Mouse (Mus musculus) kidney, embryonic 14.5 days (tissue): ENCODE results near the gene Nhsl1. TPM values are rescaled to one million over a fixed set of nuclear protein-coding genes. Genes with fewer than 3 reads are reported as not detected.

Source experiments
- ATAC-seq: fragments of 200-750 bp; cut with Nextera tagmentation; 2 replicates; pipeline ENCODE4 v1.8.0; 2017; ENCODE audit warnings: moderate number of reproducible peaks, mild to moderate bottlenecking, moderate TSS enrichment, moderate library complexity; ENCODE audit not compliant: low FRiP score, low TSS enrichment
- H3K27ac ChIP-seq: fragments of 300-500 bp; sonication (generic); 2 replicates; pipeline ENCODE4 v1.5.1; 2014; ENCODE audit warnings: low read depth, mild to moderate bottlenecking, low read length, moderate library complexity, mixed read lengths
- H3K27me3 ChIP-seq: fragments of 300-500 bp; sonication (generic); 2 replicates; pipeline ENCODE4 v1.6.1; 2014; ENCODE audit warnings: mild to moderate bottlenecking, low read length; ENCODE audit not compliant: control insufficient read depth, insufficient read depth
- H3K36me3 ChIP-seq: fragments of 300-500 bp; sonication (generic); 2 replicates; pipeline ENCODE4 v1.6.1; 2014; ENCODE audit warnings: low read length, mixed read lengths; ENCODE audit not compliant: control insufficient read depth, insufficient read depth
- H3K4me1 ChIP-seq: fragments of 300-500 bp; sonication (generic); 2 replicates; pipeline ENCODE4 v1.6.1; 2014; ENCODE audit warnings: low read length, mixed read lengths; ENCODE audit not compliant: control insufficient read depth, insufficient read depth
- H3K4me2 ChIP-seq: fragments of 300-500 bp; sonication (generic); replicated peaks from 2 replicates; pipeline ENCODE4 v1.6.1; 2014; ENCODE audit warnings: low read depth, mild to moderate bottlenecking, low read length
- H3K4me3 ChIP-seq: fragments of 300-500 bp; sonication (generic); 2 replicates; pipeline ENCODE4 v1.5.1; 2014; ENCODE audit warnings: mild to moderate bottlenecking, low read length
- H3K9ac ChIP-seq: fragments of 300-500 bp; sonication (generic); 2 replicates; pipeline ENCODE4 v1.6.1; 2014; ENCODE audit warnings: low read depth, mild to moderate bottlenecking, low read length, moderate library complexity
- H3K9me3 ChIP-seq: fragments of 300-500 bp; sonication (generic); 2 replicates; pipeline ENCODE4 v1.6.1; 2016; ENCODE audit warnings: low read length; ENCODE audit not compliant: control insufficient read depth
- WGBS: fragments of 180-500 bp; shearing (Covaris S2); extraction: QIAGEN DNeasy Blood & Tissue Kit; methylation state at CpG from one replicate; pipeline ENCODE4 v1.1.7; 2014; 5-methylcytosine and 5-hydroxymethylcytosine counted together
- polyA plus RNA-seq: library from polyadenylated mRNA; unstranded; fragments of >200 nt; fragmentation: Nextera tagmentation; extraction: Ambion mirVana; gene quantifications from 2 replicates; pipeline ENCODE4 v1.2.1, GENCODE M21; 2014

Gene Nhsl1
- polyA plus RNA-seq, 1 experiment from 2014 or later, result 11.9 TPM

- no peak for ATAC-seq
- 87% methylated on average over 2 of the region's 2 CpGs for WGBS
Measured at GRCm38 (mm10) chr10:18384766-18385165, 66.0 kb downstream of the Nhsl1 start.

GRCm38 (mm10) chr10:18386224-18386623 lies 67.4 kb downstream of the Nhsl1 start:
- no peak for ATAC-seq
- no peaks in the 10 kb centered on the region for H3K36me3 ChIP-seq
- H3K4me3 ChIP-seq, result no peak overlapping the region
- no peak overlapping the region for H3K9ac ChIP-seq
- no peak overlapping the region for H3K4me2 ChIP-seq
- no peaks in the 10 kb centered on the region for H3K27me3 ChIP-seq
- 49% methylated on average over 7 of the region's 7 CpGs for WGBS
- H3K9me3 ChIP-seq, result no peaks in the 10 kb centered on the region
- H3K4me1 ChIP-seq, result 0 out of 2 replicates have a peak, but pooled peaks cover 3% of the 10 kb centered on the region
- no peak overlapping the region for H3K27ac ChIP-seq

More at GRCm38 (mm10) chr10:18384766-18385165, 66.0 kb downstream of the Nhsl1 start:
- no peak overlapping the region for H3K4me2 ChIP-seq
- no peak overlapping the region for H3K9ac ChIP-seq
- no peaks in the 10 kb centered on the region for H3K27me3 ChIP-seq
- H3K27ac ChIP-seq, result no peak overlapping the region
- 0 out of 2 replicates have a peak, but pooled peaks cover 3% of the 10 kb centered on the region for H3K4me1 ChIP-seq
- H3K9me3 ChIP-seq, result no peaks in the 10 kb centered on the region
- no peak overlapping the region for H3K4me3 ChIP-seq
- no peaks in the 10 kb centered on the region for H3K36me3 ChIP-seq

GRCm38 (mm10) chr10:18388784-18389575 lies 70.2 kb downstream of the Nhsl1 start:
- peak; percentile 70 for ATAC-seq
- H3K27ac ChIP-seq, result no peak overlapping the region
- no peak overlapping the region; the same call in 1 of the 2 replicates for H3K4me2 ChIP-seq
- H3K9ac ChIP-seq, result no peak overlapping the region
- H3K36me3 ChIP-seq, result no peaks in the 10 kb centered on the region
- H3K9me3 ChIP-seq, result no peaks in the 10 kb centered on the region
- no peaks in the 10 kb centered on the region for H3K4me1 ChIP-seq
- 27% methylated on average over 10 of the region's 10 CpGs for WGBS
- H3K27me3 ChIP-seq, result no peaks in the 10 kb centered on the region
- H3K4me3 ChIP-seq, result no peak overlapping the region

- no peaks in the 10 kb centered on the region for H3K27me3 ChIP-seq
- no peaks in the 10 kb centered on the region for H3K9me3 ChIP-seq
- WGBS, result 84% methylated on average over 15 of the region's 15 CpGs
- H3K27ac ChIP-seq, result no peak overlapping the region
- no peaks in the 10 kb centered on the region for H3K4me1 ChIP-seq
- no peak overlapping the region for H3K9ac ChIP-seq
- no peak for ATAC-seq
- no peaks in the 10 kb centered on the region for H3K36me3 ChIP-seq
- no peak overlapping the region for H3K4me2 ChIP-seq
- no peak overlapping the region for H3K4me3 ChIP-seq
Measured at GRCm38 (mm10) chr10:18390004-18390403, 71.2 kb downstream of the Nhsl1 start.

- Histone ChIP-seq H3K36me3 (no peaks in the 10 kb centered on the region), H3K4me1 (no peaks in the 10 kb centered on the region), H3K27ac (no peak overlapping the region), H3K9ac (no peak overlapping the region), H3K4me3 (no peak overlapping the region), H3K27me3 (no peaks in the 10 kb centered on the region), H3K9me3 (no peaks in the 10 kb centered on the region), H3K4me2 (no peak overlapping the region)
- WGBS, result 46% methylated on average over 5 of the region's 5 CpGs
- no peak for ATAC-seq
Measured at GRCm38 (mm10) chr10:18391608-18392007, 72.8 kb downstream of the Nhsl1 start.

- no peak for ATAC-seq
- H3K27me3 ChIP-seq, result no peaks in the 10 kb centered on the region
- no peaks in the 10 kb centered on the region for H3K9me3 ChIP-seq
- H3K27ac ChIP-seq, result no peak overlapping the region
- no peak overlapping the region for H3K4me3 ChIP-seq
- WGBS, result 80% methylated on average over 6 of the region's 6 CpGs
- no peak overlapping the region for H3K4me2 ChIP-seq
- H3K36me3 ChIP-seq, result no peaks in the 10 kb centered on the region
- H3K9ac ChIP-seq, result no peak overlapping the region
- H3K4me1 ChIP-seq, result no peaks in the 10 kb centered on the region
Measured at GRCm38 (mm10) chr10:18392268-18392667, 73.5 kb downstream of the Nhsl1 start.

DNA sequence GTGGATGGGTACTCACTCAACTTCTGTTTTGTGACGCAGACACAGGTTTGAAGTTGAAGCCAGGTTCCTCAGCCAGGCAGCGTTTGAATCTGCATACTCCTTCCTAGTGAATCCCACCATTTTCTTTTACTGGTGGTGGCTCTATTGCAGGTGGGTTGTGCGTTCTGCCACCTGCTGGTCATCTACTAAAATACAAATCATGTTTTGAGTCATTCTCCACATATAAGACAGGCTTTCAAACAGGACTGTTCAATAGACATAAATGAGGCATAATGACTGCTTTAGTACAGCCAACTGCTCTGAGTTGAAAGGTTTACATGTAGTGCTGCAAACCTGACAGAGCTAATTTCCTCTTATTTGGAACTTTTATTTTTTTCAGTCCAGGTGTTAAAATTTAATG lies 75.0 kb downstream of the Nhsl1 start:
- Histone ChIP-seq H3K4me1 (no peaks in the 10 kb centered on the region), H3K27me3 (no peaks in the 10 kb centered on the region), H3K9me3 (no peaks in the 10 kb centered on the region), H3K4me3 (no peak overlapping the region), H3K9ac (no peak overlapping the region), H3K4me2 (no peak overlapping the region), H3K36me3 (no peaks in the 10 kb centered on the region), H3K27ac (no peak overlapping the region)
- no peak for ATAC-seq
- 59% methylated on average over 3 of the region's 3 CpGs for WGBS

- Histone ChIP-seq H3K9me3 (no peaks in the 10 kb centered on the region), H3K36me3 (no peaks in the 10 kb centered on the region), H3K9ac (no peak overlapping the region), H3K27me3 (no peaks in the 10 kb centered on the region), H3K4me1 (no peaks in the 10 kb centered on the region), H3K4me3 (no peak overlapping the region), H3K27ac (no peak overlapping the region), H3K4me2 (no peak overlapping the region)
- ATAC-seq, result no peak
- WGBS, result 84% methylated on average over 7 of the region's 7 CpGs
Measured at GRCm38 (mm10) chr10:18394270-18394669, 75.5 kb downstream of the Nhsl1 start.

- H3K36me3 ChIP-seq, result no peaks in the 10 kb centered on the region
- WGBS, result 59% methylated on average over 7 of the region's 7 CpGs
- H3K27ac ChIP-seq, result no peak overlapping the region
- H3K9me3 ChIP-seq, result no peaks in the 10 kb centered on the region
- H3K27me3 ChIP-seq, result no peaks in the 10 kb centered on the region
- H3K9ac ChIP-seq, result no peak overlapping the region
- H3K4me3 ChIP-seq, result no peak overlapping the region
- H3K4me1 ChIP-seq, result no peaks in the 10 kb centered on the region
- H3K4me2 ChIP-seq, result no peak overlapping the region
- ATAC-seq, result peak; percentile 68; the same call in 1 of the 2 replicates
Measured at GRCm38 (mm10) chr10:18400089-18400644, 81.4 kb downstream of the Nhsl1 start.
